In genomic region chr8:84925557-84925956, GRCm38 (mm10) we compare ENCODE assay signal across 27 mouse cellular contexts. TPM values are rescaled to one million over a fixed set of nuclear protein-coding genes. Genes with fewer than 3 reads are reported as not detected.
DNase-seq lines count a peak whose midpoint lies in the region; ATAC-seq and TF ChIP-seq lines count a peak whose summit lies in the region.
"Had no signal": no experiment of that assay in that cellular context is flagged by ENCODE, and none has a peak within 500 bp of the region (broad histone marks: within the 10 kb centered on the region; RNA-seq: fewer than 3 reads in every experiment).

No protein-coding gene starts in this region.

- no peaks in the 10 kb centered on the region for H3K79me2 ChIP-seq in MEL (ENCODE audit: control insufficient read depth, insufficient read depth, low read length, poor library complexity)

- no peak overlapping the region for H3K9ac ChIP-seq in MEL (ENCODE audit: control insufficient read depth, low read depth, low read length, poor library complexity, severe bottlenecking)
- H3K9ac ChIP-seq: embryonic facial prominence, embryonic 13.5 days; embryonic facial prominence, embryonic 15.5 days; forebrain, embryonic 12.5 days had no signal

- peaks cover 13% of the 10 kb centered on the region for H3K4me1 ChIP-seq in heart, embryonic 10.5 days
- H3K4me1 ChIP-seq in MEL (ENCODE audit: control insufficient read depth in 1 of 2, insufficient read depth in 2 of 2, low read length in 2 of 2) = peaks cover 9 to 30% of the 10 kb centered on the region in 2 experiments; a peak in 3 of 4 replicates

- no peak; a peak in 1 of 4 replicates for TF ChIP-seq POLR2A in MEL (IDR thresholded peaks at IDR 0.05; ENCODE audit: control insufficient read depth in 1 of 2, insufficient read depth in 1 of 2, low read depth in 1 of 2, low read length in 2 of 2, poor library complexity in 1 of 2)

- peak; percentile 53 for ATAC-seq in granulocyte monocyte progenitor cell, adult 5-6 weeks (replicated peaks; ENCODE audit: poor library complexity, severe bottlenecking)
- ATAC-seq in megakaryocyte progenitor cell, adult 5-6 weeks (replicated peaks; ENCODE audit: poor library complexity) = 0 out of 2 replicates have a peak, but pooled peaks have one; percentile 13
- ATAC-seq: CD4-positive, CD25-positive, alpha-beta regulatory T cell, adult 4 months; forebrain, embryonic 14.5 days; forebrain, embryonic 16.5 days had no signal

- H3K9me3 ChIP-seq in heart, embryonic 10.5 days = no peaks in the 10 kb centered on the region
- H3K9me3 ChIP-seq in MEL (replicated peaks; ENCODE audit: insufficient read depth, low read length) = no peaks in the 10 kb centered on the region
- H3K9me3 ChIP-seq: embryonic facial prominence, embryonic 13.5 days; embryonic facial prominence, embryonic 15.5 days; forebrain, embryonic 10.5 days; forebrain, embryonic 12.5 days; G1E had no signal

- no peak; the same call in 1 of the 2 replicates for TF ChIP-seq RAD21 in MEL (IDR thresholded peaks at IDR 0.05; ENCODE audit: low read depth, low read length)

- no peak for TF ChIP-seq CTCF in MEL (IDR thresholded peaks at IDR 0.05 in 2 of 3, conservative IDR thresholded peaks at IDR 0.05 in 1 of 3; ENCODE audit: control insufficient read depth in 1 of 3, insufficient read depth in 1 of 3, low read depth in 2 of 3, low read length in 3 of 3, poor library complexity in 1 of 3, severe bottlenecking in 1 of 3)

- H3K27ac ChIP-seq in heart, embryonic 10.5 days = no peak overlapping the region
- H3K27ac ChIP-seq in MEL (ENCODE audit: control insufficient read depth, low read depth, low read length) = no peak overlapping the region
- H3K27ac ChIP-seq: embryonic facial prominence, embryonic 13.5 days; embryonic facial prominence, embryonic 15.5 days; forebrain, embryonic 10.5 days; forebrain, embryonic 12.5 days had no signal

- WGBS in heart, embryonic 10.5 days = 64% methylated on average over 7 of the region's 7 CpGs

- H3K27me3 ChIP-seq in heart, embryonic 10.5 days (ENCODE audit: insufficient read depth, poor library complexity, severe bottlenecking) = peaks cover 70% of the 10 kb centered on the region
- no peaks in the 10 kb centered on the region for H3K27me3 ChIP-seq in MEL (ENCODE audit: control insufficient read depth in 1 of 2, insufficient read depth in 2 of 2, low read length in 2 of 2)

- DNase-seq in heart, adult 11 months = peak; percentile 86
- DNase-seq in heart, embryonic 10.5 days (ENCODE audit: low spot score) = no peak
- peak; percentile 82 for DNase-seq in MEL (ENCODE audit: low read depth, low spot score)
- no peak for DNase-seq in cerebellum, postnatal 25 days
- DNase-seq in thymus, postnatal 4 days = no peak
- DNase-seq: adrenal gland, adult 2 months; adrenal gland, postnatal 10 days; adrenal gland, postnatal 25 days; B cell, adult 2 months; cerebellum, adult 11 months; cerebellum, adult 18-20 months; cerebellum, adult 8-10 months; cerebellum, adult 9-11 months; cerebellum, postnatal 14 days; embryo, embryonic 11 days had no signal

- H3K4me3 ChIP-seq in heart, embryonic 10.5 days = no peak overlapping the region
- H3K4me3 ChIP-seq in MEL (ENCODE audit: control insufficient read depth in 1 of 2, insufficient read depth in 1 of 2, low read depth in 2 of 2, low read length in 2 of 2) = no peak overlapping the region
- H3K4me3 ChIP-seq: embryonic facial prominence, embryonic 13.5 days; embryonic facial prominence, embryonic 15.5 days; erythroblast, embryonic 14.5 days; forebrain, embryonic 10.5 days; forebrain, embryonic 12.5 days had no signal

- H3K36me3 ChIP-seq in heart, embryonic 10.5 days = no peaks in the 10 kb centered on the region
- peaks cover 0 to 18% of the 10 kb centered on the region in 2 experiments; a peak in 2 of 4 replicates for H3K36me3 ChIP-seq in MEL (ENCODE audit: control insufficient read depth in 1 of 2, insufficient read depth in 2 of 2, low read length in 2 of 2)
- H3K36me3 ChIP-seq: embryonic facial prominence, embryonic 13.5 days; embryonic facial prominence, embryonic 15.5 days; forebrain, embryonic 10.5 days had no signal

- TF ChIP-seq EP300 in MEL (IDR thresholded peaks at IDR 0.05; ENCODE audit: low read depth in 1 of 2, low read length in 2 of 2) = peak in 1 of 2 experiments; percentile 58; a peak in 2 of 4 replicates

TF ChIP-seq in MEL, 35 proteins besides CTCF, POLR2A, EP300 and RAD21:
- TF ChIP-seq MYB (IDR thresholded peaks at IDR 0.05; ENCODE audit: low read depth, low read length) (0 out of 2 replicates have a peak, but pooled peaks have one; percentile 20), TCF12 (IDR thresholded peaks at IDR 0.05; ENCODE audit: low read depth, low read length) (no peak), GATA1 (IDR thresholded peaks at IDR 0.05; ENCODE audit: low read depth, low read length) (no peak), NRF1 (IDR thresholded peaks at IDR 0.05; ENCODE audit: insufficient read depth, low read depth, low read length, poor library complexity, severe bottlenecking) (no peak), TBP (IDR thresholded peaks at IDR 0.05; ENCODE audit: low read depth, low read length) (0 out of 2 replicates have a peak, but pooled peaks have one; percentile 32), MEF2A (IDR thresholded peaks at IDR 0.05; ENCODE audit: extremely low read depth, insufficient replicate concordance, low read depth, low read length, poor library complexity, severe bottlenecking) (no peak), ZMIZ1 (IDR thresholded peaks at IDR 0.05; ENCODE audit: low read depth, low read length) (0 out of 2 replicates have a peak, but pooled peaks have one; percentile 40), ETS1 (IDR thresholded peaks at IDR 0.05; ENCODE audit: low read depth, low read length) (peak; percentile 48; the same call in 1 of the 2 replicates), SMC3 (IDR thresholded peaks at IDR 0.05; ENCODE audit: low read depth, low read length) (0 out of 2 replicates have a peak, but pooled peaks have one; percentile 15), MYC (IDR thresholded peaks at IDR 0.05; ENCODE audit: low read depth, low read length) (0 out of 2 replicates have a peak, but pooled peaks have one; percentile 27), RCOR1 (IDR thresholded peaks at IDR 0.05; ENCODE audit: low read depth, low read length) (peak; percentile 48), HCFC1 (IDR thresholded peaks at IDR 0.05; ENCODE audit: low read depth, low read length) (0 out of 2 replicates have a peak, but pooled peaks have one; percentile 22)

RNA-seq across cellular contexts. Expression of gene Mast1, which starts 11.6 kb away (rescaled TPM):
- polyA plus RNA-seq in heart, embryonic 10.5 days (2016; fragmentation: Nextera tagmentation; extraction: Ambion mirVana) = 0.09 and 0.16 TPM in 2 replicates
- total RNA-seq in MEL (2012; rRNA removed) = 0.49 and 0.77 TPM in 2 replicates
- 1 to 10 TPM in 1 of 2 experiments, not detected in 1; 4.5 TPM for polyA plus RNA-seq in MEL (2012; ENCODE audit: insufficient read depth in 1 of 2, insufficient read length in 2 of 2, low read depth in 1 of 2, low replicate concordance in 2 of 2, missing spikeins in 1 of 2)
- total RNA-seq in granulocyte monocyte progenitor cell, adult 5-6 weeks (2014; fragmentation: Nextera tagmentation) = not detected in 2 replicates
- total RNA-seq in granulocyte monocyte progenitor cell, adult 5-6 weeks (2017) = not detected in 2 replicates
- not detected in 2 replicates for total RNA-seq in megakaryocyte progenitor cell, adult 5-6 weeks (2015)
- total RNA-seq in megakaryocyte progenitor cell, adult 5-6 weeks (2017) = 0.03 TPM in 1 of 2 replicates, not detected in the other

RNA-seq across cellular contexts. Expression of gene Dnase2a, which starts 17.2 kb away (rescaled TPM):
- 3.2 and 3.8 TPM in 2 replicates for polyA plus RNA-seq in heart, embryonic 10.5 days (2016; fragmentation: Nextera tagmentation; extraction: Ambion mirVana)
- 53.7 and 62.3 TPM in 2 replicates for total RNA-seq in MEL (2012; rRNA removed)
- polyA plus RNA-seq in MEL (2012; ENCODE audit: insufficient read depth in 1 of 2, insufficient read length in 2 of 2, low read depth in 1 of 2, low replicate concordance in 2 of 2, missing spikeins in 1 of 2) = 10 to 100 TPM in 1 of 2 experiments, not detected in 1; 83.4 TPM
- 35.6 and 55.5 TPM in 2 replicates for total RNA-seq in granulocyte monocyte progenitor cell, adult 5-6 weeks (2014; fragmentation: Nextera tagmentation)
- total RNA-seq in granulocyte monocyte progenitor cell, adult 5-6 weeks (2017) = 59.6 and 117 TPM in 2 replicates
- 16.8 and 23.7 TPM in 2 replicates for total RNA-seq in megakaryocyte progenitor cell, adult 5-6 weeks (2015)
- total RNA-seq in megakaryocyte progenitor cell, adult 5-6 weeks (2017) = 52.7 and 73.5 TPM in 2 replicates

RNA-seq across cellular contexts. Expression of gene Rtbdn, which starts 21.2 kb away (rescaled TPM):
- 0.21 and 0.34 TPM in 2 replicates for polyA plus RNA-seq in heart, embryonic 10.5 days (2016; fragmentation: Nextera tagmentation; extraction: Ambion mirVana)
- 0.08 TPM in 1 of 2 replicates, not detected in the other for total RNA-seq in MEL (2012; rRNA removed)
- under 1 TPM in 1 of 2 experiments, not detected in 1; 0.11 TPM for polyA plus RNA-seq in MEL (2012; ENCODE audit: insufficient read depth in 1 of 2, insufficient read length in 2 of 2, low read depth in 1 of 2, low replicate concordance in 2 of 2, missing spikeins in 1 of 2)
- not detected in 2 replicates for total RNA-seq in granulocyte monocyte progenitor cell, adult 5-6 weeks (2014; fragmentation: Nextera tagmentation)
- total RNA-seq in granulocyte monocyte progenitor cell, adult 5-6 weeks (2017) = not detected in 2 replicates
- not detected in 2 replicates for total RNA-seq in megakaryocyte progenitor cell, adult 5-6 weeks (2015)
- not detected in 2 replicates for total RNA-seq in megakaryocyte progenitor cell, adult 5-6 weeks (2017)
- total RNA-seq: adrenal gland, adult 2 months; adrenal gland, postnatal 25 days had no signal
- polyA plus RNA-seq: CD4-positive, CD25-positive, alpha-beta regulatory T cell, adult 4 months; embryonic facial prominence, embryonic 11.5 days; erythroblast, embryonic 14.5 days; G1E had no signal

RNA-seq across cellular contexts. Expression of gene Klf1, which starts 23.8 kb away (rescaled TPM):
- 54.2 and 54.3 TPM in 2 replicates for polyA plus RNA-seq in heart, embryonic 10.5 days (2016; fragmentation: Nextera tagmentation; extraction: Ambion mirVana)
- 178 and 234 TPM in 2 replicates for total RNA-seq in MEL (2012; rRNA removed)
- 100 to 1,000 TPM in 1 of 2 experiments, not detected in 1; 262 TPM for polyA plus RNA-seq in MEL (2012; ENCODE audit: insufficient read depth in 1 of 2, insufficient read length in 2 of 2, low read depth in 1 of 2, low replicate concordance in 2 of 2, missing spikeins in 1 of 2)
- total RNA-seq in granulocyte monocyte progenitor cell, adult 5-6 weeks (2014; fragmentation: Nextera tagmentation) = 0.52 and 1.0 TPM in 2 replicates
- total RNA-seq in granulocyte monocyte progenitor cell, adult 5-6 weeks (2017) = 0.43 and 0.72 TPM in 2 replicates
- 12.3 and 22.4 TPM in 2 replicates for total RNA-seq in megakaryocyte progenitor cell, adult 5-6 weeks (2015)
- total RNA-seq in megakaryocyte progenitor cell, adult 5-6 weeks (2017) = 14.0 and 30.8 TPM in 2 replicates

RNA-seq across cellular contexts. Expression of gene Gcdh, which starts 31.8 kb away (rescaled TPM):
- polyA plus RNA-seq in heart, embryonic 10.5 days (2016; fragmentation: Nextera tagmentation; extraction: Ambion mirVana) = 43.8 and 45.3 TPM in 2 replicates
- total RNA-seq in MEL (2012; rRNA removed) = 9.7 and 10.7 TPM in 2 replicates
- 10 to 100 TPM in 1 of 2 experiments, not detected in 1; 17.3 TPM for polyA plus RNA-seq in MEL (2012; ENCODE audit: insufficient read depth in 1 of 2, insufficient read length in 2 of 2, low read depth in 1 of 2, low replicate concordance in 2 of 2, missing spikeins in 1 of 2)
- total RNA-seq in granulocyte monocyte progenitor cell, adult 5-6 weeks (2014; fragmentation: Nextera tagmentation) = 23.2 and 25.8 TPM in 2 replicates
- 20.1 and 30.3 TPM in 2 replicates for total RNA-seq in granulocyte monocyte progenitor cell, adult 5-6 weeks (2017)
- total RNA-seq in megakaryocyte progenitor cell, adult 5-6 weeks (2015) = 17.4 and 19.0 TPM in 2 replicates
- total RNA-seq in megakaryocyte progenitor cell, adult 5-6 weeks (2017) = 27.8 TPM in 2 replicates

Comparison
In these comparisons a context has a peak if more than half of its experiments do, and no peak if none do; other contexts are left out.
1. DNase-seq: peak in heart, adult 11 months (single experiment) and MEL (single experiment); none in heart, embryonic 10.5 days (single experiment), cerebellum, postnatal 25 days (0 of 2) and thymus, postnatal 4 days (single experiment).